Mouse (Mus musculus): ENCODE data around the gene Cotl1. TPM values are rescaled to one million over a fixed set of nuclear protein-coding genes. Genes with fewer than 3 reads are reported as not detected.

The Cotl1 gene
- polyA plus RNA-seq, 1 experiment from 2014 or later, result 105 TPM

- no peaks in the 10 kb centered on the region for H3K9me3 ChIP-seq (replicated peaks)
- H3K9ac ChIP-seq, result no peak overlapping the region
- H3K27ac ChIP-seq (replicated peaks), result no peak overlapping the region
- H3K27me3 ChIP-seq, result no peaks in the 10 kb centered on the region
- 69% methylated on average over 3 of the region's 3 CpGs for WGBS
- H3K4me3 ChIP-seq (replicated peaks), result no peak overlapping the region
- peaks cover 8% of the 10 kb centered on the region for H3K4me1 ChIP-seq
- no peak overlapping the region for H3K4me2 ChIP-seq (replicated peaks)
- no peaks in the 10 kb centered on the region for H3K36me3 ChIP-seq
- ATAC-seq (ENCODE audit: insufficient number of reproducible peaks, low FRiP score, low TSS enrichment, low read depth), result no peak
These were observed 53.5 kb downstream of the Cotl1 start for GRCm38 (mm10) chr8:119786871-119787270.

GRCm38 (mm10) chr8:119785764-119786405, 54.5 kb downstream of the Cotl1 start:
- no peak overlapping the region for H3K9ac ChIP-seq
- no peak overlapping the region for H3K4me3 ChIP-seq (replicated peaks)
- peaks cover 4% of the 10 kb centered on the region; the same call in 1 of the 2 replicates for H3K4me1 ChIP-seq
- WGBS, result 37% methylated on average over 18 of the region's 18 CpGs
- H3K36me3 ChIP-seq, result no peaks in the 10 kb centered on the region
- no peak overlapping the region for H3K27ac ChIP-seq (replicated peaks)
- no peak overlapping the region; the same call in 1 of the 2 replicates for H3K4me2 ChIP-seq (replicated peaks)
- no peak for ATAC-seq (ENCODE audit: insufficient number of reproducible peaks, low FRiP score, low TSS enrichment, low read depth)
- H3K27me3 ChIP-seq, result no peaks in the 10 kb centered on the region
- H3K9me3 ChIP-seq (replicated peaks), result no peaks in the 10 kb centered on the region

GRCm38 (mm10) chr8:119784676-119785075, 55.7 kb downstream of the Cotl1 start:
- Histone ChIP-seq H3K9ac (no peak overlapping the region), H3K4me3 (replicated peaks) (no peak overlapping the region), H3K27me3 (no peaks in the 10 kb centered on the region), H3K27ac (replicated peaks) (no peak overlapping the region), H3K36me3 (no peaks in the 10 kb centered on the region), H3K4me2 (replicated peaks) (no peak overlapping the region), H3K9me3 (replicated peaks) (no peaks in the 10 kb centered on the region), H3K4me1 (peaks cover 4% of the 10 kb centered on the region; the same call in 1 of the 2 replicates)
- 74% methylated on average over 7 of the region's 7 CpGs for WGBS
- no peak for ATAC-seq (ENCODE audit: insufficient number of reproducible peaks, low FRiP score, low TSS enrichment, low read depth)

DNA sequence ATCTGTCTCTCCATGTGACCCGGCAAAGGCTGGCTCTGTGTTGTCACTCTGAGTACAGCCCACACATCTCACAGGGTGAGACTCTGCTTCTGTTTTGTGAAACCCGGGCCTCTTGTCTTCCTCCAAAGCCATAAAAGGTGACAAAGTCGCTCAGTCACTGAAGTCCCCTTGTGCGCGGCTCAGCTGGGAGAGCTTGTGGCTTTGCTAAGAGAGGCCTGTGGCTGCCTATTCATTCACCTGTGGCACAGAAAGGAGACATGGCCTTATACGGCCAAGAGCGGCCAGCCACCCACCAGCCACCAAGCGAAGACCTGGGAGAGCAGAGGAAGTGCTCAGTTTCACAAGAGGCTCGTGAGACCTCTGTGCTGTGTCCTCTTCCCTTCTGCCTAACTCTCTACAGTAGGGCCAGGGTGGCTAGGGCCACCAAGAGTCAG, 56.2 kb downstream of the Cotl1 start:
- H3K4me3 ChIP-seq (replicated peaks), result no peak overlapping the region
- H3K27me3 ChIP-seq, result no peaks in the 10 kb centered on the region
- no peaks in the 10 kb centered on the region for H3K36me3 ChIP-seq
- no peak overlapping the region for H3K27ac ChIP-seq (replicated peaks)
- peaks cover 4% of the 10 kb centered on the region; the same call in 1 of the 2 replicates for H3K4me1 ChIP-seq
- ATAC-seq (ENCODE audit: insufficient number of reproducible peaks, low FRiP score, low TSS enrichment, low read depth), result no peak
- H3K4me2 ChIP-seq (replicated peaks), result no peak overlapping the region
- WGBS, result 60% methylated on average over 9 of the region's 9 CpGs
- H3K9ac ChIP-seq, result no peak overlapping the region
- H3K9me3 ChIP-seq (replicated peaks), result no peaks in the 10 kb centered on the region

- H3K9ac ChIP-seq, result no peak overlapping the region
- 59% methylated on average over 6 of the region's 6 CpGs for WGBS
- no peaks in the 10 kb centered on the region for H3K36me3 ChIP-seq
- H3K4me3 ChIP-seq (replicated peaks), result no peak overlapping the region
- no peak for ATAC-seq (ENCODE audit: insufficient number of reproducible peaks, low FRiP score, low TSS enrichment, low read depth)
- H3K27ac ChIP-seq (replicated peaks), result no peak overlapping the region
- H3K27me3 ChIP-seq, result no peaks in the 10 kb centered on the region
- no peaks in the 10 kb centered on the region for H3K9me3 ChIP-seq (replicated peaks)
- no peak overlapping the region for H3K4me2 ChIP-seq (replicated peaks)
- H3K4me1 ChIP-seq, result peaks cover 9% of the 10 kb centered on the region
These were observed 56.8 kb downstream of the Cotl1 start for GRCm38 (mm10) chr8:119783579-119783978.

- WGBS, result 5% methylated on average over 5 of the region's 5 CpGs
- H3K4me2 ChIP-seq (replicated peaks), result no peak overlapping the region
- no peak for ATAC-seq (ENCODE audit: insufficient number of reproducible peaks, low FRiP score, low TSS enrichment, low read depth)
These were observed 57.6 kb downstream of the Cotl1 start for GRCm38 (mm10) chr8:119782715-119783114.

DNA sequence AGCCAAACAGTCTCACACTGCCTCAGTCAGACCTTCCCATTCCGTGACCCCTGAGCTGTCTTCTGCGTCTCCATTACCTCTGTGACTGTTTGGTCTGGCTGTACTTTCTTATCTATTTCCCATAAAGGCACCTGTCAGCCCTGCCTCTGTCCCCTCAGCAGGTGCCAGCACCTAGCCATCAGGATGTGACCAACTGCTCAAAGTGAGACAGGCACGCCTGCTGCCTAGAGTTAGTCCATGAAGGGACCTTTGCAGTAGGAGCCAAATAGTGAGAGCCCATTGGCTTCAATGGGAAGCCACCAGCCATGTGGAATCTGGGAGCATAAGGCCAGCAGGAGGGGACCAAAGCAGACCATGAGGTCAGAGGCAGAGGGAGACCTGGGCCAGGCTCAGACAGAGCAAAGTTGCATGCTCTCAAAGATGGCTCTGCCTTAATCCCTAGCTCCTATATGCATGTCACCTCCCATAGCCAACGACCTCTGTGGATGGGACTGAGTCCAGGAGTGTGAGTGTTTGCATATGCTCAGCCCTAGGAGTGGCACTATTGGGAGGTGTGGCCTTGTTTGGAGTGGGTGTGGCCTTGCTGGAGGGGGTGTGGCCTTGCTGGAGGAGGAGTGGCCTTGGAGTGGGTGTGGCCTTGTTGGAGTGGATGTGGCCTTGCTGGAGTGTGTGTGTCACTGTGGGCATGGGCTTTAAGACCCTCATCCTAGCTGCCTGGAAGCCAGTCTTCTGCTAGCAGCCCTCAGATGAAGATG, 59.1 kb downstream of the Cotl1 start:
- peaks cover 27% of the 10 kb centered on the region for H3K4me1 ChIP-seq
- no peaks in the 10 kb centered on the region for H3K9me3 ChIP-seq (replicated peaks)
- no peak overlapping the region for H3K4me3 ChIP-seq (replicated peaks)
- 59% methylated on average over 4 of the region's 4 CpGs for WGBS
- no peak overlapping the region for H3K27ac ChIP-seq (replicated peaks)
- no peak for ATAC-seq (ENCODE audit: insufficient number of reproducible peaks, low FRiP score, low TSS enrichment, low read depth)
- no peaks in the 10 kb centered on the region for H3K27me3 ChIP-seq
- no peak overlapping the region for H3K4me2 ChIP-seq (replicated peaks)
- no peak overlapping the region for H3K9ac ChIP-seq
- H3K36me3 ChIP-seq, result no peaks in the 10 kb centered on the region

More at GRCm38 (mm10) chr8:119782715-119783114, 57.6 kb downstream of the Cotl1 start:
- Histone ChIP-seq H3K36me3 (no peaks in the 10 kb centered on the region), H3K27me3 (no peaks in the 10 kb centered on the region), H3K4me3 (replicated peaks) (no peak overlapping the region), H3K9ac (no peak overlapping the region), H3K27ac (replicated peaks) (no peak overlapping the region), H3K9me3 (replicated peaks) (no peaks in the 10 kb centered on the region), H3K4me1 (peaks cover 16% of the 10 kb centered on the region)

DNA sequence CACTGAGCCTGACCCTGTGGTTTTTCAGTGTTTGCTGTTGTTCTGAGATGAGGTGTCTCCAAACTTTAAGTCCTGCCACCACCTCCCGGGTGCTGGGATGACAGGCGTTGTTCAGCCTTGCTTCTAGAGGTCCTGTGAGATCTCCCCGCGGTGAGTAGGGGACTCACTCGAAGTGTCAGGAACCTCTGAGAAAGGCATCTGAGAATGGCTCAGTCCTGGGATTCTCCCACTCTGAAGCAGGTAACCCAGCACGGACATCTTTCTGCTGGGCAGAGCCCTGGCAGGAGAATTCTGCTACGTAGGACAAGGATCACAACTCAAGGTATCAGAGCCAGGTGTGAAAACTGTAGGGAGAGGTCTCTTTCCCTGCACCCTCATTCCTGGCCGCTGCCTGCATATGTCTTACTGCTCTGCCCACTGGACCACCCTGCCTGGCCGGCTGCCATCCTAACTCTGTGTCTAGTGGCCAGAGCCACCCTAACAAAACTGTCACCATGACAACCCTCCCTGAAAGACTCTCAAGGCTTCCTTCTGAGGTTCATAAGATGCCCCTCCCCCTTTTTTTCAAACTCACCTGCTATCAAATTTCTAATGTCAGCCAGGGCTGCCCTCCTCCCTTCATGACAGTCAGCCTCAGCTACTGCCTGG, 59.8 kb downstream of the Cotl1 start:
- Histone ChIP-seq H3K4me2 (replicated peaks) (no peak overlapping the region), H3K4me1 (peaks cover 23% of the 10 kb centered on the region), H3K4me3 (replicated peaks) (no peak overlapping the region), H3K9me3 (replicated peaks) (no peaks in the 10 kb centered on the region), H3K27ac (replicated peaks) (no peak overlapping the region), H3K27me3 (no peaks in the 10 kb centered on the region), H3K36me3 (no peaks in the 10 kb centered on the region), H3K9ac (no peak overlapping the region)
- WGBS, result 77% methylated on average over 9 of the region's 9 CpGs
- ATAC-seq (ENCODE audit: insufficient number of reproducible peaks, low FRiP score, low TSS enrichment, low read depth), result no peak

DNA sequence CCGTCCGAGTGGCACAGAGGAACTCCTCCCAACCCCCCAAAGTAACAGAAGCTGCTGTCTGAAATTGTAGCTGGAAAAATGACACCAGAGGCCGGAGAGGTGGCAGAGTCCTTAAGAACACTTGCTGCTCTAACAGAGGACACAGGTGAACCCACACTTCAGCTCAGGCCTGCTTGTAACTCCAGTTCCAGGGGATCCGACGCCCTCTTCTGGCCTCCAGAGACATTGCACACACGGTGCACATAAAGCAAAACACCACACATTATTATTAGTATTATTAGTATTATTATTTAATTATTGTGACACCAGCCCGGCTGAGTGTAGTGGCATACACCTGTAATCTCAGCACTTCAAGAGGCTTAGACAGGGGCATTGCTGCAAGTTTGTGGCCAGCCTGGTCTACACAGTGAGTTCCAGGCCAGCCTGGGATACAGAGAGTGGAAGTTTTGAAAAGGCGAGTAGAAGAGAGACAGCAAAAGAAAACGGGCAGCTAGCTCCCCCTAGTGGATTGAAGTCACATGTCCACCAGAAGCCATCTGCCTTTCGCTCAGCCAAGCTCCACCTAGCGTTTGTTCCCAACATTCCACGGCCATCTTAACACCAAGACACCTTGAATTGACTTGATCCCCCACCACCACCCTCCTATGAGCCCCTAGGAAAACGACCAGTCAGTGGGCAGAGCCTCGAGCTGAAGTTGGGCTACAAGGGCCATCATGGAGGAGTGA, 61.2 kb downstream of the Cotl1 start:
- no peak; the same call in 1 of the 2 replicates for ATAC-seq (ENCODE audit: insufficient number of reproducible peaks, low FRiP score, low TSS enrichment, low read depth)
- Histone ChIP-seq H3K27me3 (no peaks in the 10 kb centered on the region), H3K36me3 (no peaks in the 10 kb centered on the region), H3K9me3 (replicated peaks) (no peaks in the 10 kb centered on the region), H3K4me1 (peaks cover 23% of the 10 kb centered on the region), H3K9ac (no peak overlapping the region), H3K4me3 (replicated peaks) (peak overlapping the region; percentile 69; the same call in 1 of the 2 replicates), H3K4me2 (replicated peaks) (peak overlapping the region; percentile 76), H3K27ac (replicated peaks) (0 out of 2 replicates have a peak overlapping the region, but pooled peaks have one; percentile 84)
- WGBS, result 24% methylated on average over 14 of the region's 14 CpGs

DNA sequence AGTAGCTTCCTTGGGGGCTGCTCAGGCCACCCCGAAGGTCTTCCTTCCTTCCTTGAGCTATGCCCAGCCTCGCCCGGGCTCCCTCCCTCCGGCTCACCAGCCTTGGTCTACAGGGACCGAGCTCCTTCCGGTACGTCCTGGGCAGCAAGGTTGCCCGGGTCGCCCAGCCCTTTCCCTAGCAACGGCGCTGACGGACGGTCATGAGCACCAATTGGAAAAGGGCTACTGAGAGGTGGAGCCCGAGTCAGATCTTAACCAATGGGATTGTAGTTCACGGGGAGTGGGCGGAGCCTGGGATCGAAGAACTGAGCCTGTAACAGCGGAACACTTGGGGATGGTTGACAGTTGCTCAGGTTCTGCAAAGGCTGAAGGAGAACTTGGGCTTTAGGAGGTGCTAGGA, 62.1 kb downstream of the Cotl1 start, which contains the start of gene Tldc1:
TSS of gene Tldc1 (minus strand) at position 154 of the 400 bp plus-strand sequence.
- peak; percentile 97 for ATAC-seq (ENCODE audit: insufficient number of reproducible peaks, low FRiP score, low TSS enrichment, low read depth)
- H3K9me3 ChIP-seq (replicated peaks), result no peaks in the 10 kb centered on the region
- H3K27ac ChIP-seq (replicated peaks), result peak within 1 kb of the TSS; percentile 84
- H3K36me3 ChIP-seq, result no peaks in the 10 kb centered on the region
- whole genome bisulfite sequencing, result 0% methylated on average over 18 of the region's 18 CpGs
- H3K27me3 ChIP-seq, result no peaks in the 10 kb centered on the region
- H3K4me3 ChIP-seq (replicated peaks), result peak within 1 kb of the TSS; percentile 69
- peak within 1 kb of the TSS; percentile 69 for H3K9ac ChIP-seq
- H3K4me1 ChIP-seq, result peaks cover 23% of the 10 kb centered on the region
- peak within 1 kb of the TSS; percentile 76 for H3K4me2 ChIP-seq (replicated peaks)

All from embryonic facial prominence, embryonic 15.5 days (tissue).